Mouse (Mus musculus) intestine, embryonic 15.5 days (tissue): Measurements from ENCODE around the gene Fbxl17. TPM values are rescaled to one million over a fixed set of nuclear protein-coding genes. Genes with fewer than 3 reads are reported as not detected.

ENCODE experiments used
- ATAC-seq: fragments of 200-750 bp; cut with Nextera tagmentation; 2 replicates; pipeline ENCODE4 v1.8.0; 2017; ENCODE audit warnings: moderate TSS enrichment, moderate library complexity
- H3K27ac ChIP-seq: fragments of 300-500 bp; sonication (generic); 2 replicates; pipeline ENCODE4 v1.5.1; 2015; ENCODE audit warnings: mild to moderate bottlenecking, inconsistent platforms
- H3K27me3 ChIP-seq: fragments of 300-500 bp; sonication (generic); replicated peaks from 2 replicates; pipeline ENCODE4 v1.6.1; 2015; ENCODE audit warnings: inconsistent platforms
- H3K36me3 ChIP-seq: fragments of 300-500 bp; sonication (generic); 2 replicates; pipeline ENCODE4 v1.6.1; 2015; ENCODE audit warnings: inconsistent platforms
- H3K4me1 ChIP-seq: fragments of 300-500 bp; sonication (generic); replicated peaks from 2 replicates; pipeline ENCODE4 v1.6.1; 2015; ENCODE audit warnings: inconsistent platforms
- H3K4me2 ChIP-seq: fragments of 300-500 bp; sonication (generic); replicated peaks from 2 replicates; pipeline ENCODE4 v1.6.1; 2015; ENCODE audit warnings: mild to moderate bottlenecking, inconsistent platforms
- H3K4me3 ChIP-seq: fragments of 300-500 bp; sonication (generic); replicated peaks from 2 replicates; pipeline ENCODE4 v1.5.1; 2015; ENCODE audit warnings: inconsistent platforms
- H3K9ac ChIP-seq: fragments of 300-500 bp; sonication (generic); 2 replicates; pipeline ENCODE4 v1.6.1; 2015; ENCODE audit warnings: inconsistent platforms
- H3K9me3 ChIP-seq: fragments of 300-500 bp; sonication (generic); 2 replicates; pipeline ENCODE4 v1.6.1; 2016; ENCODE audit warnings: inconsistent platforms
- WGBS: fragments of 180-500 bp; shearing (Covaris S2); methylation state at CpG from one replicate; pipeline ENCODE4 v1.1.7; 2015; 5-methylcytosine and 5-hydroxymethylcytosine counted together
- polyA plus RNA-seq: library from polyadenylated mRNA; unstranded; fragments of >200 nt; fragmentation: Nextera tagmentation; extraction: Ambion mirVana; gene quantifications from 2 replicates; pipeline ENCODE4 v1.2.1, GENCODE M21; 2015

Gene Fbxl17
- polyA plus RNA-seq, 1 experiment from 2014 or later: 4.4 TPM

GRCm38 (mm10) chr17:63315646-63316480 lies 184.0 kb downstream of the Fbxl17 start:
- no peaks in the 10 kb centered on the region for H3K36me3 ChIP-seq
- H3K9ac ChIP-seq: no peak overlapping the region
- no peak overlapping the region for H3K27ac ChIP-seq
- no peak overlapping the region for H3K4me3 ChIP-seq
- no peaks in the 10 kb centered on the region for H3K27me3 ChIP-seq
- 0 out of 2 replicates have a peak, but pooled peaks cover 3% of the 10 kb centered on the region for H3K4me1 ChIP-seq
- 73% methylated on average over 12 of the region's 12 CpGs for WGBS
- H3K9me3 ChIP-seq: no peaks in the 10 kb centered on the region
- ATAC-seq: no peak
- H3K4me2 ChIP-seq: no peak overlapping the region

DNA sequence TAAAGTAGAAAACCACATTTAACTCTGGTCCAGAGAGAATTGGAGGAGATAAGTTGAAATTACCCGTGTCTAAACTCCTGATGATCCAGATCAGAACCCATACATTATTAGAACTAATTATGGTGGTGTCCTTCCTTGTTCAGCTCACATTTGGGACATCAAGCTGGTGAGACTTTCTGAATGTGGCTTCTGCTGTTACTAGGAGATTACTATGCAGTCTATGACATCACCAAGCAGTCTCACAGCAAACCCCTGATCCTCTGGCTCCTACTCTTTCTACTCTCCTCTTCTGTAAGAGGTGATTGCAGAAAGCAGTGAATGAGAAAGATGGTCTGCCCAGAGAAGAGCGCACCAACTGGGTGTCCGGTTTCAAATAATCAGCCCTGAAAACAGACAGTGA lies 187.0 kb downstream of the Fbxl17 start:
- Histone ChIP-seq H3K27me3 (no peaks in the 10 kb centered on the region), H3K27ac (no peak overlapping the region), H3K9ac (no peak overlapping the region), H3K4me2 (no peak overlapping the region), H3K36me3 (no peaks in the 10 kb centered on the region), H3K4me3 (no peak overlapping the region), H3K9me3 (no peaks in the 10 kb centered on the region), H3K4me1 (0 out of 2 replicates have a peak, but pooled peaks cover 3% of the 10 kb centered on the region)
- WGBS: 92% methylated on average over 3 of the region's 3 CpGs
- ATAC-seq: no peak

GRCm38 (mm10) chr17:63312330-63312729 lies 187.5 kb downstream of the Fbxl17 start:
- no peak overlapping the region for H3K9ac ChIP-seq
- no peaks in the 10 kb centered on the region for H3K36me3 ChIP-seq
- H3K4me3 ChIP-seq: no peak overlapping the region
- H3K9me3 ChIP-seq: no peaks in the 10 kb centered on the region
- H3K4me1 ChIP-seq: no peaks in the 10 kb centered on the region
- WGBS: 89% methylated on average over 10 of the region's 10 CpGs
- no peak overlapping the region for H3K4me2 ChIP-seq
- no peak overlapping the region for H3K27ac ChIP-seq
- H3K27me3 ChIP-seq: no peaks in the 10 kb centered on the region
- ATAC-seq: peak; percentile 79; the same call in 1 of the 2 replicates

DNA sequence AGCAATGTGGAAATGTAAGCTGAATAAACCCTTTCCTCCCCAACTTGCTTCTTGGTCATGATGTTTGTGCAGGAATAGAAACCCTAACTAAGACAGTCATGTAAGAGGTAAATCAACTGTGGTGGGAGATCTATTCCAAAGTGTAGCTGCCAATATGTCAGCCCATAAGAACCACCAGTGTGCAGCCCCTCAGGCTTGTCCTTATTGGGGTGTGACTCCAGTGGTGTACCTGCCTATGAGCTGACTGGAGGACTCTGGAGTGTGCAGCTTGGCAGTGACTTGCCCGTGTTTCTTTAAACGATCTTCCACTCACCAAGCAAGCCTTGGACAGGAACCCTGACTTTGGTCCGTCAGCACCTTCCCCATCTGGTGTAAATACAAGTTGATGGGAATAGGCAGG lies 188.2 kb downstream of the Fbxl17 start:
- ATAC-seq: no peak
- no peak overlapping the region for H3K4me2 ChIP-seq
- no peaks in the 10 kb centered on the region for H3K9me3 ChIP-seq
- H3K36me3 ChIP-seq: no peaks in the 10 kb centered on the region
- H3K9ac ChIP-seq: no peak overlapping the region
- H3K27ac ChIP-seq: no peak overlapping the region
- no peaks in the 10 kb centered on the region for H3K27me3 ChIP-seq
- WGBS: 82% methylated on average over 3 of the region's 3 CpGs
- H3K4me3 ChIP-seq: no peak overlapping the region
- no peaks in the 10 kb centered on the region for H3K4me1 ChIP-seq

GRCm38 (mm10) chr17:63310021-63310420 lies 189.8 kb downstream of the Fbxl17 start:
- no peak overlapping the region for H3K4me3 ChIP-seq
- H3K4me1 ChIP-seq: no peaks in the 10 kb centered on the region
- no peaks in the 10 kb centered on the region for H3K9me3 ChIP-seq
- no peak for ATAC-seq
- no peak overlapping the region for H3K27ac ChIP-seq
- H3K9ac ChIP-seq: no peak overlapping the region
- WGBS: 78% methylated on average over 3 of the region's 3 CpGs
- no peaks in the 10 kb centered on the region for H3K27me3 ChIP-seq
- H3K4me2 ChIP-seq: no peak overlapping the region
- no peaks in the 10 kb centered on the region for H3K36me3 ChIP-seq

GRCm38 (mm10) chr17:63303862-63304261 lies 196.0 kb downstream of the Fbxl17 start:
- WGBS: 65% methylated on average over 4 of the region's 4 CpGs
- Histone ChIP-seq H3K9ac (no peak overlapping the region), H3K9me3 (no peaks in the 10 kb centered on the region), H3K4me3 (no peak overlapping the region), H3K36me3 (no peaks in the 10 kb centered on the region), H3K4me2 (no peak overlapping the region), H3K27me3 (no peaks in the 10 kb centered on the region), H3K4me1 (no peaks in the 10 kb centered on the region), H3K27ac (no peak overlapping the region)
- no peak for ATAC-seq

- Histone ChIP-seq H3K27ac (no peak overlapping the region), H3K27me3 (no peaks in the 10 kb centered on the region), H3K4me3 (no peak overlapping the region), H3K36me3 (no peaks in the 10 kb centered on the region), H3K4me2 (no peak overlapping the region), H3K4me1 (no peaks in the 10 kb centered on the region), H3K9me3 (no peaks in the 10 kb centered on the region), H3K9ac (no peak overlapping the region)
- ATAC-seq: no peak
- 77% methylated on average over 12 of the region's 12 CpGs for WGBS
Observed at GRCm38 (mm10) chr17:63301822-63302393, 197.9 kb downstream of the Fbxl17 start.

GRCm38 (mm10) chr17:63295471-63295870 lies 204.3 kb downstream of the Fbxl17 start:
- Histone ChIP-seq H3K4me3 (no peak overlapping the region), H3K9me3 (no peaks in the 10 kb centered on the region), H3K4me1 (no peaks in the 10 kb centered on the region), H3K4me2 (no peak overlapping the region), H3K27me3 (no peaks in the 10 kb centered on the region), H3K36me3 (no peaks in the 10 kb centered on the region), H3K9ac (no peak overlapping the region), H3K27ac (no peak overlapping the region)
- no peak for ATAC-seq
- 28% methylated on average over 2 of the region's 2 CpGs for WGBS

DNA sequence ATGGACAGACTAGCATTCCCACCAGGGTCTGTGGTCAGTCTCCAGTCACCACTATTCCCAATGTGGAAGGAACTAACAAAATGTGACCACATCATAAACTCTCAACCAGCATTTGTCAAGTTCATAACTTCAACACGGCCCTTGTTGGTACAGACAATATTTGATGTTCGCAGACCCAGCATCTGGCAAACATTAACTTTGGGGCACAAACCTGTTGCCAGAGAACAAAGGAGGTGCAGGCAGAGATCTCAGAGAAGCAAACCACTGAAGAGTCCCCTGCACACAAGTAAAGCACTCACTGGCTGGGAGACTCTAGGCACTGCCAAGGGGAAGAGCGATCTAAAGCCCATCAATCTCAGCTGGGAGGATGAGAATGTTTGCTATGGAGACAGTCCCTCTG lies 204.9 kb downstream of the Fbxl17 start:
- Histone ChIP-seq H3K4me3 (no peak overlapping the region), H3K27me3 (no peaks in the 10 kb centered on the region), H3K36me3 (no peaks in the 10 kb centered on the region), H3K9me3 (no peaks in the 10 kb centered on the region), H3K4me1 (no peaks in the 10 kb centered on the region), H3K9ac (no peak overlapping the region), H3K27ac (no peak overlapping the region), H3K4me2 (no peak overlapping the region)
- ATAC-seq: no peak
- WGBS: 44% methylated on average over 3 of the region's 3 CpGs

DNA sequence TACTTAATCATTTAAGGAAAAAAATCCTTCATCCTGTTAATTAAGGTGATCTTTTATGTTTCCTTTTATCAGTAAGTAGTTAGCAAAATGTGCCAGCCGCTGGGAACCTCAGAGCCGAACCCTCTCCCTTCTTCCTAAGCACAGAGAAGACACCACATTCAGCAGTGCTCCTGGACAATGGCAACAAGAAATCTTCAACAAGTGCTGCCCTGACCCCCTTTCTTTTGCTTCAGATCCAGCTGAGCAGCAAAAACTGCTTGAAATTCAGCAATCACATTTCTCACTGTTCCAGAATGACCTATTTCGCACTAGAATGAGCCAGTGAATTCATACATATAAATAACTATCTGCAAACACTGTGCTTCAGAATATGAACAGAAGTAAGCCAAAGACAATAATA lies 205.8 kb downstream of the Fbxl17 start:
- no peaks in the 10 kb centered on the region for H3K9me3 ChIP-seq
- no peaks in the 10 kb centered on the region for H3K36me3 ChIP-seq
- ATAC-seq: no peak
- no peaks in the 10 kb centered on the region for H3K27me3 ChIP-seq
- no peak overlapping the region for H3K27ac ChIP-seq
- H3K4me1 ChIP-seq: no peaks in the 10 kb centered on the region
- no peak overlapping the region for H3K4me3 ChIP-seq
- no peak overlapping the region for H3K4me2 ChIP-seq
- 84% methylated on average over 3 of the region's 3 CpGs for WGBS
- H3K9ac ChIP-seq: no peak overlapping the region

DNA sequence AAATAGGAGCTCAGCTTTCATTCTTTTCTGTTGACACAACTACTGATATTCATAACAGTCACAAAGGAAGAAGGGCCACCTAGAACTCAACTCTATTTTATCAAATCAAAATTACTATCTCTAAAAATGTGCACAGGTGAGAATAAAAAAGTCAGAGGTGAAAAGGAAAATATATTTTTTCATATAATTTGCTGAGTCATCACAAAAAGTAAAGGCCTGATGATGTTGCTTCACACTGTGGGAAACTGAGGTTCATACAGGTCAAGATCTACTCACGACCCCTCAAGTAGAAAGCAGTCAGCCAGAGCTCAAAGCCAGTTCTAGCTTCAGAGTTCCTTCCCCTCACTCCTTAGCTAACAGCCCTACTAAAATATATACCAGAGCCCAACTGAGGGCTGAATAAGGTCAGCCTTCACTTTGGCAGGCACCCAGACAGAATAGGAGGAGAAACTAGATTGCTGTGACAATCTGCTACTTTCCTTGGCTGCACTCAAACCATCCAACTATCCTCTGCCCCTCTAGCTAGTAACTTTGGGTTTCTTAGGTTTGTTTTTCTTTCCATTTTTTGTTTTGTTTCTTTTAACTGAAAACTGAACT lies 210.4 kb downstream of the Fbxl17 start:
- H3K27ac ChIP-seq: 0 out of 2 replicates have a peak overlapping the region, but pooled peaks have one; percentile 0
- no peak for ATAC-seq
- no peaks in the 10 kb centered on the region for H3K36me3 ChIP-seq
- no peaks in the 10 kb centered on the region for H3K4me1 ChIP-seq
- 65% methylated on average over 1 of the region's 1 CpGs for WGBS
- no peak overlapping the region for H3K4me2 ChIP-seq
- no peaks in the 10 kb centered on the region for H3K27me3 ChIP-seq
- H3K9me3 ChIP-seq: no peaks in the 10 kb centered on the region
- no peak overlapping the region for H3K9ac ChIP-seq
- no peak overlapping the region for H3K4me3 ChIP-seq

GRCm38 (mm10) chr17:63288850-63289249 lies 211.0 kb downstream of the Fbxl17 start:
- no peak overlapping the region for H3K4me2 ChIP-seq
- H3K36me3 ChIP-seq: no peaks in the 10 kb centered on the region
- WGBS: 90% methylated on average over 4 of the region's 4 CpGs
- no peaks in the 10 kb centered on the region for H3K9me3 ChIP-seq
- H3K9ac ChIP-seq: no peak overlapping the region
- no peaks in the 10 kb centered on the region for H3K27me3 ChIP-seq
- H3K4me1 ChIP-seq: no peaks in the 10 kb centered on the region
- H3K4me3 ChIP-seq: no peak overlapping the region
- no peak overlapping the region for H3K27ac ChIP-seq
- no peak for ATAC-seq
